Mouse (Mus musculus): ENCODE data around the gene Fam172a.

GRCm38 (mm10) chr13:78171320-78171719, 469.5 kb downstream of the Fam172a start:
- no peak for TF ChIP-seq POLR2A (IDR thresholded peaks at IDR 0.05; ENCODE audit: low read depth, low read length)
- TF ChIP-seq CTCF (IDR thresholded peaks at IDR 0.05; ENCODE audit: borderline replicate concordance, insufficient read depth, low read length): no peak
